Mouse (Mus musculus): ENCODE measurements around the gene Hoxa3. TPM values are rescaled to one million over a fixed set of nuclear protein-coding genes. Genes with fewer than 3 reads are reported as not detected.

Gene Hoxa3
- total RNA-seq, 2 experiments from 2014 or later = 1.2 TPM

- DNase-seq = no peak
- intact Hi-C loops (cut with DNase I) = no loop called here
These were observed 20.7 kb upstream of the Hoxa3 start for GRCm38 (mm10) chr6:52233546-52234427.

- intact Hi-C loops (cut with DNase I) = no loop called here
- peak; percentile 1 to 15 for DNase-seq
These were observed 19.9 kb upstream of the Hoxa3 start for GRCm38 (mm10) chr6:52232984-52233545.

DNA sequence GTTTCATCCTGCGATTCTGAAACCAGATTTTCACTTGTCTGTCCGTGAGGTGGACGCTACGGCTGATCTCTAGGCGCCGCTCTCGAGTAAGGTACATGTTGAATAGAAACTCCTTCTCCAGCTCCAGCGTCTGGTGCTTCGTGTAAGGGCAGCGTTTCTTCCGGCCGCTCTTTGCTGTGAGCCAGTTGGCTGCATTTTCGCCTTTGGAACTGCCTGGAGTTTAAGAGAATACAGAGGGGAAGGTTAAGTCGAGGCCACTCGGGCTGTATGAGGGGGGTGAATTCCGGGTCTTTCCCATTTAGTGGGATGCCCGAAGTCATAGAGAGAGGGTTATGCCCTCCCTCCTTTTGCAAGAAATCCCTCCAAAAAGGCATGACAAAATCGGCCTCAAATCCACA is 19.4 kb upstream of the Hoxa3 start:
- intact Hi-C loops (cut with DNase I) = no loop called here
- DNase-seq = no peak

- intact Hi-C loops (cut with DNase I) = no loop called here
- DNase-seq = no peak
These were observed 18.9 kb upstream of the Hoxa3 start for GRCm38 (mm10) chr6:52231885-52232567.

DNA sequence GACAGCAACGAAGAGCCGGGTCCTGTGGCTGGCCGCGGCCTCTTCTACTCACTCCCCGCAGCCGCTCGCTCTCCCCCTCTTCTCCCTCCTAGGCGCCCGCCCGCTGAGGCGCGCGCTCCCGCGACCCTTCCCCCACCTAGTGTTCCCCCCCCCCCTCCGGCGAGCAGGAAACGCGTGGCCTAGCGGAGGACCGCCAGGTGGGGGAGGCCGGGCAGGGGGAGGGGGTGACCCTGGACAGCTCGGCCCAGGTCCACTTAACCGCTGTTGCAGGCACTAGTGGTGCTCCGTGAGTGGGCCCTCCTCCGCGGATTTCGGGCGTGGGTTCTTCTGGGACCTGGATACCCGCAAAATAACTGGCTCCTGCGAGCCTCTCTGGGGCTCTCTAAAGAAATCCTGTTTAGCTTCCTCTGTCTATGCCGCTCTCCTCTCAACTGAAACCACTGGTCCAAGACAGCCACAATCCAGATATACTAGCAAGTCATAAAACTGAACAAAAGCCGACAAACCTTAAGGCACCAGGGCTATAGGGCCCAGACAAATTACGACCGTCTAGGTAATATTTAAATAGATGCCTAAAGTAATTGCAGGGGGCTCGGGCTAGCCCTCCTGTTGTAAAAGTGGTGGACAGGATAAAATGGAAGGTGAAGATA is 17.5 kb upstream of the Hoxa3 start, which contains the start of gene Hoxa9:
Gene Hoxa9, minus strand, starts transcription at position 574 of the 650 bp plus-strand sequence.
- no peak for DNase-seq
- intact Hi-C loops (cut with DNase I) = no loop called here

DNA sequence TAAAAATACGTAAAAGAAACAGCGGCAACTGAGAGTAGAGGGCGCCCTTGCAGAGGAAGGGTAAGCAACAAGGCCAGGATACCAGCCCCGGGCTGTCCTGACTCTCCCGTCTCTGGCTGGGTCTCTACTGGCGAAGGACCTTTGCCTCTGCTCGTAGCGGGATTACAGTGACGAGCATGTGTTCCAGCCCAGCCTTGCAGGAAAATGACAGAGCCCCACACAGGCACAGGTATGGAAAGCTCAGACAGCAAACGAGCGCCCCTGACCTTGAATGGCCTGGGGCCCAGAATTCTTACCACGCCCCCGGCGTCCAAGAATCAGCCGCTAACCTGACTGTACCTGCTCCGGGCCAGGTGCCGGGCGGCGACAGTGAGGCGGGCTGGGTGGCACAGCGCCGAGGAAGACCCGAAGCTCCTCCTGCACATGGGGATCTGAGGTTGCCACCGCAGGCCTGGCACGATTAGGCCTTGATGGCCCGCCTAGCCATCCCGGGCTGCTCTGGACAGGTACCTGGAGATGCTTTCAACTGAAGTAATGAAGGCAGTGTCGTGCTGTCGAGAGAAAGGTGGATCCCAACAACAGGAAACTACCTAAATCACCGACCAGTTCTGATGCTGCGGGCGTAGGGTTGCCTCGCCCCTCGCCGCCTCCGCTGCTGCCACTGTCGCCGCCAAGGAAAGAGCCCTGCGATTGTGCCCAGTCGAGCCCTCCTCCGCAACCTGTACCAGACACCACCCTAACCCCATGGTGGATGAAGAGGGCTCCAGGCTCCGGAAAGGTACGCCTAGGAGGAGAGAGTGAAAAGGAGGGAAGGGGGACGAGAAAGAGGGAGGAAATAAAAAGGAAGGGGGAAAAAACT is 16.7 kb upstream of the Hoxa3 start:
- intact Hi-C loops (cut with DNase I) = loop anchor here (5.0 to 10.0 kb wide), 2 partner anchors 845 to 1047 kb away; no protein-coding TSS in a partner anchor
- DNase-seq = no peak

GRCm38 (mm10) chr6:52228475-52229465 is 15.6 kb upstream of the Hoxa3 start:
- intact Hi-C loops (cut with DNase I) = loop anchor here (5.0 to 10.0 kb wide), 2 partner anchors 844 to 1046 kb away; no protein-coding TSS in a partner anchor
- no peak for DNase-seq

DNA sequence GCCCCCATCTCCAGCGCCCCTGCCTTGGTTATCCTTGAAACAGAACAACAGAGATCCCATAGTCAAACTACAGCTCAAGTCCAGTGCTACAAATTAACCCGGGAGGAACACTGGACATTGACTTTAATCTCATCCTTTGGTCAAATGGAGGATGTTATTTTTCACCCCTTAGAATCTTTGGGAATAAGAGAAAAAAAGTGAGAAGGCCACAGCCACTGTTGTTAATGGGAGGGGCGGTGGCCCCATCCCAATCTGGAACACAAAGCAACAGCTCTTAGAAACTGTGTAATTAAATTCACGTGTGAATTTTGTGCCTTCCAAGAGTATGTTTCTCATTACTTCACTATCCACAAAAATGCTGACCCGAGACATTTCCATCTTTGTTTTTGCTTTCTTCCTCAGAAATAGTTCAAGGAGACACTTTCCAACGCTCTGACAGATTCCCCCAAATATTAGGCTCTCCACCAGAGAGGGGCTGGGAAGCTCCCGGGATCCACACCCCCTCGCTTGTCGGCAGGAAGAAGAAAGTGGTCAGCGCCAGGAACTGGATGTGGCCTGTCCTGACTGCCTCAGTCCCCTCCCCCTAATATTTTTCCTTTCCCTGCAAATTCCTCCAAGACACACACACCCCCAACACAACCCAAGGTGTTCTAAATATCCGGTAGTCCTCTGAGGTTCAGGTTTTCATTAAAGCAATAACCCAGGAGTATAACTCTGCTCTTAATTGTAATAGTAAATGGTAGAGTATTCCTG is 14.5 kb upstream of the Hoxa3 start:
- intact Hi-C loops (cut with DNase I) = loop anchor here (5.0 to 10.0 kb wide), 2 partner anchors 843 to 1045 kb away; no protein-coding TSS in a partner anchor
- no peak for DNase-seq

DNA sequence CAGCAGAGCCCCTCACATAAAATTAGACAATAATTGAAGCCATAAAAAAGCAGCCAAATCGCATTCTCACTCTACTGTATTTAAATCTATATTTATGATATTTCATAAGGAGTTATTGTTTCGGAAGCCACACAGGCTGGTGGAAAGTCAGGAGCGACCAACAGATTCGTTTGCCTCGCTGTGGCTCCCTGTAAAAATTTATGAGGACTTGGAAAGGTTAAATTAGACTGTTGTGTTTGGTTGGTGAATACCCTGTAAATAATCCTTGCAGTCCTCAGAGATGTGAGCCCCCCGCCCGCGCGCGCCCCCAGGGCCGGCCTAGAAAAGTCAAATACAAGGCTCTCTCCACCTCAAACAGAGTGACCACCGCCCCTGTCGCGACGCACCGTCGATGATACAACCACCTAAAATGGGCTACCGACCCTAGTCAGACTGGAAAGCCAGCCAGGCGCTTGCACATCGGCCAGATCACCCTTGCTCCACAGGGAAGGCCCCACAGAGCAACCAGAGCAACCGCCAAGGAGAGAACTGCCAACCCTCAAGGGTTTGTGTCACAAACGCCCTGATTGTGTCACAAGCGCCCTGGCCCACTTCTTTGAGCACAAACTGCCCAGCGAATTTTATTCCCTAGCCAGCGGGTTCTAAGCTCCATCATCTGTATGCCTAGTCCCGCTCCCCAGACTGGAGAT is 13.6 kb upstream of the Hoxa3 start:
- intact Hi-C loops (cut with DNase I) = loop anchor here (5.0 to 10.0 kb wide), 2 partner anchors 842 to 1044 kb away; no protein-coding TSS in a partner anchor
- DNase-seq = no peak

DNA sequence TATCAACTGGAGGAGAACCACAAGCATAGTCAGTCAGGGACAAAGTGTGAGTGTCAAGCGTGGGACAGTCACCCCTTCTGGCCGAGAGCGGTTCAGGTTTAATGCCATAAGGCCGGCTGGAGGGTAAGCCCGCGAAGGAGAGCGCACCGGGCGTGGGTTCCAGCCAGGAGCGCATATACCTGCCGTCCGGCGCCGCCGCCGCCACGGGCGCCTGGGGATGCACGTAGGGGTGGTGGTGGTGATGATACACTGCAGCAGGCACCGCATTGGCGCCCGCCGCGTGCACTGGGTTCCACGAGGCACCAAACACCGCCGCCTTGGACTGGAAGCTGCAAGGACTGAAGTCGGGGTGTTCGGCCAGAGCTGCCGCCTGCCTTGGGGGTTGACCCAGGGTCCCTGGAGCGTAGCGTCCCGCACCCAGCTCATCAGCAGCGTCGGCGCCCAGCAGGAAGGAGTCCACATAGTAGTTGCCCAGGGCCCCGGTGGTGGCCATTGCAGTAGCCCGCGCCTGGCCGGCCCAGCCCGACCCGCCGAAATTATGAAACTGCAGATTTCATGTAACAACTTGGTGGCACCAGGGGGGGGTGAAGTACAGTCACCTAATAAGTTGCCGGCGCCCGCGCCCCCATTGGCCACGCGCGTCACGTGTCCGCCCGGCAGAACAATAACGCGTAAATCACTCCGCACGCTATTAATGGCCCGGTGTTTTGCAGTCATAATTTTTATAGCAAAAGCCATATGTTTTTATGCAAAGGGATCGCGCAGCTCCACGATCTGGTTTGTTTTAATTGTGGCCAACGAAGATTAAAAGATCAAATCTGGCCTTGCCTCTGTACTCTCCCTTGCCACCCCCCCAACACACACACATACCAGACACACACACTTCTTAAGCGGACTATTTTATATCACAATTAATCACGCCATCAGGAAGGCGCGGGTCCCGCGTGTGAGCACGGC is 12.8 kb upstream of the Hoxa3 start:
- DNase-seq = no peak
- intact Hi-C loops (cut with DNase I) = loop anchor here (5.0 to 10.0 kb wide), 2 partner anchors 841 to 1044 kb away; no protein-coding TSS in a partner anchor

- DNase-seq = no peak
- intact Hi-C loops (cut with DNase I) = loop anchor here (5.0 to 10.0 kb wide), 3 partner anchors 353 to 1043 kb away; no protein-coding TSS in a partner anchor
These were observed 11.9 kb upstream of the Hoxa3 start for GRCm38 (mm10) chr6:52224895-52225611.

DNA sequence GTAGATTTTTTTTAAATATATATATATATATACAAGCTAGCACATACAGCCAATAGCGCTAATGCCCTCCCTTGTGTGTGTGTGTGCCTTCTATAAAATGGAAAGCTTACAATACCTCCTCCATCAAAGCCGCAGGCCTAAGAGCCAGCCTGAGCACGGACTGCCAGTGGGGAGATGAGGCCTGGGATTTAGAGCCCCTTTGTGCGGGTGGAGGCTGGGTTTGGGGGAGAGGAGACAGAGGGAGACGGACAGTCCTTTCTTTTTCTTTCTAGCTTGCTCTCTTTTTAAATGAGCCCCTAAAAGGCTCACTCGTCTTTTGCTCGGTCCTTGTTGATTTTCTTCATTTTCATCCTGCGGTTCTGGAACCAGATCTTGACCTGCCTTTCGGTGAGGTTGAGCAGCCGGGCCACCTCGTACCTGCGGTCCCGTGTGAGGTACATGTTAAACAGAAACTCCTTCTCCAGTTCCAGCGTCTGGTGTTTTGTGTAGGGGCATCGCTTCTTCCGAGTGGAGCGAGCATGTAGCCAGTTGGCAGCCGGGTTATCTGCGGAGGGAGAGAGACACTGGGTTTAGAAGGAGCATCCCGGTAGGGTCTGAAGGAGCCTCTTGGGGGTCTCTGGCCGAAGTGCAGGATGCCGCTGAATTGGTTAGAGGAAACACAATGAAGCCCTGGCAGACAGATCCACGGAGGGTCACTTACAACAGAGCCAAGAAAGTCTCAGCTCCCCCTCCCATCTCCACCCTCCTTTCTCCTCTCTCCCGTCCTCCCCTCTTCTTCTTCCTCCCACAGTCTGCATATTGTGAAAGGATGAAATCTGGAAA is 11.0 kb upstream of the Hoxa3 start:
- intact Hi-C loops (cut with DNase I) = loop anchor here (5.0 to 10.0 kb wide), 2 partner anchors 352 to 839 kb away; no protein-coding TSS in a partner anchor
- no peak for DNase-seq

DNA sequence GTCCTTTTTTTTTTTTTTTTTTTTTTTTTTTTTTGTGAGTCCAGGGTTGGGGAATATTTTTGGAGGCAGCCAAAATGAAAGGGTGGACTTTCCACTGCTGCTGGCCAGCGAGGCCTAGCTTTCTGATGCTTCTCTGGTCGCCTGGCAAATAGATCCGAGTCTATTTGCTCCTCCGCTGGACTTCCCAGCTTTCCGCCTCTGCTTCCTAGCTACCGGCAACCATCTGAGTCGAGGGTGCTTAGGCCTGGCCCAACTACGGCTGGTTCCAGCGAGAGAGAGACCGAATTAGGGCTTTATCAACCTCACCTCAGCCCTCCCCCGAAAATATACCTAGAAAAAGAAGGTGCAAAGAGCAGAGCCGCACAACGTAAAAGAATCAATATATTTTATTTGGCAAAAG is 9.6 kb upstream of the Hoxa3 start:
- intact Hi-C loops (cut with DNase I) = loop anchor here (5.0 to 10.0 kb wide), 2 partner anchors 350 to 838 kb away; no protein-coding TSS in a partner anchor
- DNase-seq = no peak
